Mouse (Mus musculus) kidney, adult 18-20 months (tissue): ENCODE data around the gene Gm815.

Experiments
- DNase-seq: peaks from one replicate; pipeline ENCODE4 v3.0.0; 2021

Gm815 gene

GRCm38 (mm10) chr19:26885616-26886015 is at the start of gene Gm815:
Gene Gm815, plus strand, starts transcription at chr19:26885881.
- no peak for DNase-seq

- DNase-seq, result no peak
Measured at GRCm38 (mm10) chr19:26837626-26838025, 48.1 kb upstream of the Gm815 start.

- no peak for DNase-seq
Measured at GRCm38 (mm10) chr19:26843896-26844295, 41.8 kb upstream of the Gm815 start.

DNA sequence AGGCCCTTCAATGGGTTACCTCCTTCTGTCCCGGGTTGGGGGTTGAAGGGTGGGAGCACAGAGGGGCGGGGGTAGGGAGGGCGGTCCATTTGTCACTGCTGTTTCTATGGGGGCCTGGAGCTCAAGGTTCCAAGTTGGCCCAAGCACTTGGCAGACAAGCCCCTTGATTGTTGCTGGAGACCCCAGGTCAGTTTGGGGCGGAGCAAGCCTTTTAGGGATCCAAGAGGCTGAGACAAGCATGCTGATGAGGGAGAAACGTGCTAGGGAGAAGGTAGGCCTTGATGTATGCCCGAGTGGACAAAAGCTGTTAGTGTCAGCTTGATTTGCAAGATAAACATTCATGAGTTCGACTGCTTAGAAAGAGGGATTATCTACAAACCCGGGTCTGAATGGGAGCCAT is 40.9 kb upstream of the Gm815 start:
- DNase-seq, result no peak

DNA sequence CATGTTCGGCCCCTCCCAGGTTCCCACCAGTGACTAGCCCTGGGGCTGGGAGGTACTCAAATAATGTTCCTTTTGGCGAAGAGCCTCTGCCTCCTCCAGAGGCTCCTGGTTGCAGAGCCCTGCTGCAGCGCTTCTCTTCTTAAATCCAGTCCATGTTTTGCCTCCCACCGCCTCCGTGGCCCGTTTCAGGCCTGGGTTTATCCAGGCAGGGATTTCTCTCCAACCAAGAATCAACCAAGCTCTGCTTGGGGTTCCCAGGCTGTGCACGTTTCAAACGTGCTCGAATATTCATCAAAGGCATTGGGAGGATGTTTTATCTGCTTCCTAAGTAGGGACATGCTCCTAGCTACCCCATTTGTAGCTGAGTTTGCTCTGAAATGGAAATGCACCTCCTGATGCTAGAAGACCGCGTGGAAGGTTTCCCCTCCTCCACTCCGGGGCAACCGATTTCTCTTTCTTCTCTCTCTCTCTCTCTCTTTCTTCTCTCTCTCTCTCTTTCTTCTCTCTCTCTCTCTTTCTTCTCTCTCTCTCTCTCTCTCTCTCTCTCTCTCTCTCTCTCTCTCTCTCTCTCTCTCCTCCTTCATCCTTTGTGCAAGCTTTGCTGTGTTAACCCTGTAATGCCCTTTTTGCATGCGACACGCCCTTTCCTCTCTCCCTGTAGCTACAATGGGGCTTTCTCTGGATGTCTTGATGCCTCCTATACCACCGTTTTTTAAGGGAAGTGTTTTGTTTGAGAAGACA is 40.2 kb upstream of the Gm815 start:
- DNase-seq, result peak; percentile 79

DNA sequence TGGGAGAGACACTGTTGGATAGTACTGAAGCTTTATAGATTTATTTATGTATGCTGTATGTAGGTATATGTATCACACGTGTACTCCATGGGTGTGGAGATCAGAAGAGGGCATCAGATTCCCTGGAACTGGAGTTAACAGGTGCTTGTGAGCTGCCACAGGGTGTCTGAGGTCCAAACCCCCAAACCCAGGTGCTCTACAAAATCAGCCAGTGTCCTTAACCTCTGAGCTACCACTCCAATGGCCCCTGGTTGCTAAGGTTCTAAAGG is 39.7 kb upstream of the Gm815 start:
- no peak for DNase-seq

GRCm38 (mm10) chr19:26851017-26851782 is 34.5 kb upstream of the Gm815 start:
- no peak for DNase-seq

- no peak for DNase-seq
Measured at GRCm38 (mm10) chr19:26852325-26852900, 33.3 kb upstream of the Gm815 start.

- no peak for DNase-seq
Measured at GRCm38 (mm10) chr19:26853701-26854282, 31.9 kb upstream of the Gm815 start.

DNA sequence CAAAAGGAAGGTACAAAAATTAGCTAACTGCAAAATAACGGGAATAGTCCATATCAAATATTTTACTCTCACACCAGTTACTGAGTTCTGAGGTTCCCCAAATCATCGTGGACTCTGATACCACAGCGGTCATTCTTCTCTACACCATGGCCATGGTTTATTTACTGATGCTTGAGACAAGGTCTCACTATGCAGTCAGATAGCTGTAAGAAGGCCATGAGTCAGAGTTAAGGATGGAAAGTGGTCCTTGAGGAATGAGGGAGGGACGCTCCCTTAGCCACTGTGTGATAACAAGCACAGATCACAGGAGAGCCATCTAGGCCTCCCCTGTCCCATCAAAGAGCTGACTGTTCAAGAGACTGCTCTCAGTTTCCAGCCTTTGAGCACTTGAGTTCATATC is 31.0 kb upstream of the Gm815 start:
- DNase-seq, result no peak

- DNase-seq, result no peak
Measured at GRCm38 (mm10) chr19:26855152-26855551, 30.5 kb upstream of the Gm815 start.

DNA sequence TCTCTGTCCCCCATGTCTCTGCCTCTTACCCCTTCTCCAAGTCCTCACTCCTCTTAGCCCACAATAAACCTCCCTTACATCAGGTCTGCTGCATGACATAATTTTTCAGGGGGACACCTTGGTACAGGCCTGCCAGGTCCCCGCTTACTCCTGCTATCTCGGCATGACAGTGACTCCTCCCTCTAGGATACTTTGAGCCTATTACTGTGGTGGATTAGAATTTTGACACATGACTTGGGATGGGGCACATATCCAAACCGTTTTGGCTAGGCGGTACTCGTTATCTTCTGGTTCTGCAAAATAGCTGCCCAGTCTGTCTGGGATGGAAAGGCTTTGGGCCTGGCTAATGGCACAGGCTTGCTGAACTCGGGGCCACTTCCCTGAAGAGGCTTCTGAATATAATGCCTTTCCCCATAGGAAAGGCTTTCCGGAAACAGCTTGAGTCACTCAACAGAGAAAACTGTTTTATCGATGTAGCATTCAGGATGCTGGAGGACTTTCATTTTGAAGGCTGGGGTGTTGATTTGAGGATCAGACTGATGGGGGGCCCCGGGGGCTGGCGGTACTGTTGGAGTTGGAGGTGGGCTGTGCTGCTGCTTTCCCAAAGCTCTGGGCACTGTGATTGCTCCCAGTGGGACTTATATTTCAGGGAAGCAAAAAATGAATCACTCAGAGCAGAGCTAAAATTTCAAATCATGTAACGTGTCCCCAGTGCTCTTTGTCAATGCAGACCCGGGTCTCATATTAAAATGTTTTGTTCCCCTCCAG is 27.1 kb upstream of the Gm815 start:
- DNase-seq, result no peak

- no peak for DNase-seq
Measured at GRCm38 (mm10) chr19:26859195-26859570, 26.5 kb upstream of the Gm815 start.

- no peak for DNase-seq
Measured at GRCm38 (mm10) chr19:26863662-26864061, 22.0 kb upstream of the Gm815 start.

GRCm38 (mm10) chr19:26864975-26865690 is 20.5 kb upstream of the Gm815 start:
- DNase-seq, result no peak

- DNase-seq, result no peak
Measured at GRCm38 (mm10) chr19:26865736-26866135, 19.9 kb upstream of the Gm815 start.

DNA sequence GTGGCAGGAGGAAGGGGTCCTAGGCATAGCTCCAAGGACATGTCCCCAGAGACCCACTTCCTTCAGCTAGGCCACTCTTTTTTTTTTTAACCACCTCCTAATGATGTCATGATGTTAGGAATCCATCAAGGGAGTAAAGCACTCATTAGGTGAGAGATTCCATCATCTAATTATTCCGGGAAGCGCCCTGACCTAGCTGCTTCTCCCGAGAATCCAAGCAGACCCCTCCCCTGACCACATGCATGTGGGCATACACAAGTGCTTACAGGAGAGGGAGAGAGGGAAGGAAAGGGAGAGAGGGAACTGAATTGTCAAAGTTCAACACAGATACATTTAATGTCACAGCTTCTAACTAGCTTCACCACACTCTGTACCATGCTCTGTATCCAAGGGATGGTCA is 16.1 kb upstream of the Gm815 start:
- DNase-seq, result no peak

- DNase-seq, result no peak
Measured at GRCm38 (mm10) chr19:26870280-26870679, 15.4 kb upstream of the Gm815 start.

GRCm38 (mm10) chr19:26871096-26871495 is 14.6 kb upstream of the Gm815 start:
- DNase-seq, result no peak

DNA sequence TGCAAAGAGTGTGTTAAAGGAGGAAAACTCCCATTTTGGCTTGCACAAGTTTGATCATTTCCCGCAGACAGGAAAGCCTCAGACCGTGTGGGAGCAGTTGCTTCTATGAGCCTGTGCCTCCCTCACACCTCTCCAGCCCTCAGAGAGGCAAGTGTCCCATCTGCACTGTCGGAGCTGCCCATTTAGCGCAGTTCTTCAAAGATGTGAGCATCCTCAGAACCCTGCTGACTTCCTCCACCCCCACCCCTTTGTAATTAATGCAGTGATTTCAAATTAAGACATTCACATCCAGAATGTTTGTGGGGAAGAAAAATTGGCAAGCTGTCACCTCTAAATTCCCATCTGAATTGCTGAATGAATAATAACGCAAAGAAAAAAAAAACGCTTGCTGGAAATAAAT is 12.8 kb upstream of the Gm815 start:
- no peak for DNase-seq

GRCm38 (mm10) chr19:26875601-26876000 is 10.1 kb upstream of the Gm815 start:
- no peak for DNase-seq

- no peak for DNase-seq
Measured at GRCm38 (mm10) chr19:26877180-26877775, 8.4 kb upstream of the Gm815 start.
